Mouse (Mus musculus): ENCODE measurements around the gene Olfr309.
"Not testable (repeated sequence)": the region's sequence is repeated elsewhere in the genome, so short reads cannot be mapped to it uniquely, and the experiment has no call there.

Gene Olfr309

GRCm38 (mm10) chr7:86313608-86314007 lies at the start of gene Olfr309:
Gene Olfr309 (minus strand): TSS chr7:86313708.
- no peak for DNase-seq (ENCODE audit: extremely low read depth, insufficient read length, low spot score)

GRCm38 (mm10) chr7:86346296-86346695 lies 32.8 kb upstream of the Olfr309 start:
- DNase-seq (ENCODE audit: extremely low read depth, insufficient read length, low spot score): not testable (repeated sequence)

- no peak for DNase-seq (ENCODE audit: extremely low read depth, insufficient read length, low spot score)
These were observed 30.7 kb upstream of the Olfr309 start for GRCm38 (mm10) chr7:86344253-86344652.

GRCm38 (mm10) chr7:86342881-86343565 lies 29.5 kb upstream of the Olfr309 start:
- no peak for DNase-seq (ENCODE audit: extremely low read depth, insufficient read length, low spot score)

DNA sequence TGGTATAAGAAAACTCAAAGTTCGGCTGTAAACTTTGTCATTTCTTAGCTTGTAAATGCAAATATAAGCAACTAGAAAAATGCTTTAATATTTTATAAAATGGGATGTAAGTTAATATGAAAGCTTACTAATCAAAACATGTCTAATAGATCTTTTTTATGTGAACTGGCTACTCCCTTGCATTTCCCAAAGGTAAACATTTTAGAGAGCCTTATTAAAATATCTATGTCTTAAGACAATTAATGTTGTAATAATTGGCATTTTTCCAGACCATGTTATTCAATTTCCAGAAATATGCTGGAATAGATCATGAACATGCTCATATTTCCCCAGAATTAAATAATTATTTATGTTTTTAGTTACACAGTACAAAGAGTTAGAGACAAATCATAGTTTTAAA lies 24.0 kb upstream of the Olfr309 start, which contains the start of gene Olfr307:
Olfr307 (minus strand) TSS at position 101 of the 400 bp plus-strand sequence.
- DNase-seq (ENCODE audit: extremely low read depth, insufficient read length, low spot score): no peak

DNA sequence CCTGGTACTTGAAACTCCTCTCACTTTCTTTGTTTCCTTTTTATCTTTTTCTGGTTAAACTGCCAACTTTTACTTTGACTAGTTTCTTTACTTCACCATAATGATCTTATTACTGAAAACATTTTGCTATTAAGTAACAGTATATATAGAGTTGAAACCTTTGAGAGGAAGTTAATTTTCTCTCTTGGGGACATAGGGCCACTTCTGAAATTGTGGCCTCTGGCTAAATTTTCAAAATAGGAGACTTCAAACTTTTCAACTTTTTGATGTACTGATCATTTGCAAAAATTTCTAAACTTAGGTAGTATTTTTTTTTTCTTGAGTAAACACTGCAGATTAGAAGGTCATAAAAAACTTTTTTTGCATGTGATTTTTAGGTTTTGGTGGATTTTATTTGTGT lies 12.0 kb upstream of the Olfr309 start, which contains the start of gene Olfr308:
Olfr308 (minus strand) TSS at position 101 of the 400 bp plus-strand sequence.
- DNase-seq (ENCODE audit: extremely low read depth, insufficient read length, low spot score): no peak

GRCm38 (mm10) chr7:86321323-86321722 lies 7.8 kb upstream of the Olfr309 start:
- no peak for DNase-seq (ENCODE audit: extremely low read depth, insufficient read length, low spot score)

GRCm38 (mm10) chr7:86277072-86277471 lies 36.4 kb downstream of the Olfr309 start, which contains the start of gene Olfr310:
Gene Olfr310 (minus strand): TSS chr7:86277172.
- no peak for DNase-seq (ENCODE audit: extremely low read depth, insufficient read length, low spot score)

All from 3134 (cell line).